Mouse (Mus musculus): ENCODE results near the gene Arhgap15. TPM values are rescaled to one million over a fixed set of nuclear protein-coding genes. Genes with fewer than 3 reads are reported as not detected.

The Arhgap15 gene
- total and polyA plus RNA-seq, 3 experiments = 16.6 to 40.3 (median 19.8) TPM

DNA sequence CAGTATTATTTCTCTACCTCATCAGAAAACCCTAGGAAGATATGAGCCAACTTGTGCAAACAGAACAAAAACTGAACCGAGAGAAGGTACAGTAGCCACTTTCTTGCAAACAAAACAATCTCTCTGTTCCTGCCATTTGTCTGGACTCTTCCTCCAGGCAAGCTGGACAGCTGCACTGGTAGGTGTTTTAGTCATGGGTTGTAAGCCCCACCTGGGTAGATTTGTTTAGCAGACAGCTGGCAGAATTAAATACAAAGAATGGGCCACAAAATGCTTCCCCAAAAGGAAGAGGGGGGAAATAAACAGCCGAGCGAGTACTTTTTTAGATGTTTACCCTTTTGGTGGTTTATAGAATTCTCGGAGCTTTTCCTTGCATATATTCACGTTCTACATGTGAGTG is 688.0 kb downstream of the Arhgap15 start:
- Histone ChIP-seq H3K36me3 (replicated peaks in 1 of 2; ENCODE audit: control insufficient read depth in 1 of 2, insufficient read depth in 1 of 2, low read length in 1 of 2) (no peaks in the 10 kb centered on the region), H3K9ac (ENCODE audit: insufficient read depth, low read depth) (peak overlapping the region; percentile 19; the same call in 1 of the 2 replicates), H3K27ac (ENCODE audit: insufficient read depth, low read depth) (no peak overlapping the region), H3K27me3 (replicated peaks) (no peaks in the 10 kb centered on the region), H3K79me2 (replicated peaks; ENCODE audit: control insufficient read depth, extremely low read depth, insufficient read depth, poor library complexity, severe bottlenecking) (no peaks in the 10 kb centered on the region), H3K9me3 (replicated peaks; ENCODE audit: low read length) (peaks cover 4% of the 10 kb centered on the region), H3K4me3 (replicated peaks in 1 of 3; ENCODE audit: low read depth in 2 of 3, low read length in 2 of 3, poor library complexity in 1 of 3) (no peak overlapping the region), H3K4me2 (ENCODE audit: insufficient read depth, low read depth, poor library complexity, severe bottlenecking) (peak overlapping the region; percentile 84), H3K4me1 (ENCODE audit: control insufficient read depth in 1 of 2, insufficient read depth in 2 of 2) (peaks cover 6 to 26% of the 10 kb centered on the region in 2 experiments)
- TF ChIP-seq CHD2 (IDR thresholded peaks at IDR 0.05; ENCODE audit: low read length) (peak; percentile 53), ZNF384 (IDR thresholded peaks at IDR 0.05; ENCODE audit: low read depth, low read length) (no peak), HCFC1 (IDR thresholded peaks at IDR 0.05; ENCODE audit: low read depth, low read length) (no peak), MAX (IDR thresholded peaks at IDR 0.05; ENCODE audit: low read length) (no peak), JUN (IDR thresholded peaks at IDR 0.05; ENCODE audit: insufficient read depth, low read depth, low read length) (no peak), MAFK (IDR thresholded peaks at IDR 0.05; ENCODE audit: insufficient replicate concordance, low read length) (no peak), SMC3 (IDR thresholded peaks at IDR 0.05; ENCODE audit: low read depth, low read length) (no peak), MXI1 (IDR thresholded peaks at IDR 0.05; ENCODE audit: low read depth, low read length) (no peak), ELF1 (IDR thresholded peaks at IDR 0.05; ENCODE audit: low read depth, low read length) (no peak), NRF1 (IDR thresholded peaks at IDR 0.05; ENCODE audit: low read depth, low read length) (no peak), ZC3H11A (IDR thresholded peaks at IDR 0.05; ENCODE audit: low read depth, low read length) (no peak), ETS1 (conservative IDR thresholded peaks at IDR 0.05; ENCODE audit: low read depth, low read length) (peak; percentile 45; the same call in 1 of the 2 replicates), ZMIZ1 (IDR thresholded peaks at IDR 0.05; ENCODE audit: low read depth, low read length) (no peak), KAT2A (IDR thresholded peaks at IDR 0.05; ENCODE audit: insufficient replicate concordance, low read length) (no peak), CHD1 (IDR thresholded peaks at IDR 0.05; ENCODE audit: low read depth, low read length) (0 out of 2 replicates have a peak, but pooled peaks have one; percentile 34), TCF12 (IDR thresholded peaks at IDR 0.05; ENCODE audit: low read depth, low read length) (peak; percentile 81), POLR2AphosphoS2 (IDR thresholded peaks at IDR 0.05; ENCODE audit: low read depth, low read length) (no peak), GABPA (IDR thresholded peaks at IDR 0.05; ENCODE audit: insufficient replicate concordance, low read depth, low read length) (no peak), ZKSCAN1 (IDR thresholded peaks at IDR 0.05; ENCODE audit: borderline replicate concordance, low read depth, low read length) (no peak), BHLHE40 (IDR thresholded peaks at IDR 0.05; ENCODE audit: low read depth, low read length) (no peak; the same call in 1 of the 2 replicates), RAD21 (IDR thresholded peaks at IDR 0.05; ENCODE audit: low read depth, low read length) (no peak; the same call in 1 of the 2 replicates), MEF2A (IDR thresholded peaks at IDR 0.05; ENCODE audit: borderline replicate concordance, low read depth, low read length) (peak; percentile 63), EP300 (IDR thresholded peaks at IDR 0.05; ENCODE audit: low read length) (peak; percentile 71), IRF4 (IDR thresholded peaks at IDR 0.05; ENCODE audit: low read depth, low read length) (peak; percentile 60)
- in situ Hi-C loops (cut with MboI; ENCODE audit: low pct_ligation_motif_present, low pct_unique_long_range_greater_than_20kb, low sequenced_read_pairs) (no loop called here), dilution Hi-C loops (cut with MboI; ENCODE audit: extremely low pct_ligation_motif_present, extremely low pct_unique_long_range_greater_than_20kb, low sequenced_read_pairs) (no loop called here)
- DNase-seq (ENCODE audit: extremely low read depth) = peak; percentile 19

Measured in CH12.LX (cell line).